Comparison of ENCODE assay signal across 7 mouse cellular contexts in genomic region chrX:93831561-93832336, GRCm38 (mm10). TPM values are rescaled to one million over a fixed set of nuclear protein-coding genes. Genes with fewer than 3 reads are reported as not detected.
DNase-seq lines count a peak whose midpoint lies in the region; ATAC-seq and TF ChIP-seq lines count a peak whose summit lies in the region.

TSS of gene Pdk3 (minus strand) at chrX:93832201.

- peak within 1 kb of the TSS; percentile 59 for H3K4me3 ChIP-seq in intestine, postnatal 0 days (ENCODE audit: low read depth, low read length)
- peak within 1 kb of the TSS; percentile 56 for H3K4me3 ChIP-seq in midbrain, embryonic 12.5 days
- peak within 1 kb of the TSS; percentile 80 for H3K4me3 ChIP-seq in small intestine, adult 2 months (ENCODE audit: low read depth, low read length)

- peak within 1 kb of the TSS; percentile 74 for H3K27ac ChIP-seq in intestine, postnatal 0 days (ENCODE audit: low read depth, low read length)
- H3K27ac ChIP-seq in midbrain, embryonic 12.5 days (replicated peaks), result peak within 1 kb of the TSS; percentile 72
- 0 out of 2 replicates have a peak within 1 kb of the TSS, but pooled peaks have one; percentile 9 for H3K27ac ChIP-seq in small intestine, adult 2 months (ENCODE audit: insufficient read depth, low read depth, low read length)

- WGBS in intestine, postnatal 0 days, result 28% methylated on average over 63 of the region's 68 CpGs
- 22% methylated on average over 47 of the region's 68 CpGs for WGBS in midbrain, embryonic 12.5 days
- 17% methylated on average over 67 of the region's 68 CpGs for WGBS in small intestine, adult 2 months

- H3K36me3 ChIP-seq in intestine, postnatal 0 days (ENCODE audit: control insufficient read depth, insufficient read depth), result no peaks in the 10 kb centered on the region
- H3K36me3 ChIP-seq in midbrain, embryonic 12.5 days, result no peaks in the 10 kb centered on the region
- no peaks in the 10 kb centered on the region for H3K36me3 ChIP-seq in small intestine, adult 2 months (ENCODE audit: control insufficient read depth, insufficient read depth, low read length)

- H3K4me2 ChIP-seq in intestine, postnatal 0 days (replicated peaks; ENCODE audit: low read depth), result peak within 1 kb of the TSS; percentile 63
- peak within 1 kb of the TSS; percentile 57 for H3K4me2 ChIP-seq in midbrain, embryonic 12.5 days (replicated peaks)

- DNase-seq in adrenal gland, adult 8-10 months, result peak; percentile 52
- DNase-seq in embryo, embryonic 9.5 days (ENCODE audit: extremely low spot score), result peak; percentile 73
- DNase-seq in gastrocnemius, postnatal 4 days (ENCODE audit: low spot score in 2 of 2), result peak; percentile 36 to 66
- DNase-seq in left cerebral cortex, postnatal 4 days, result peak; percentile 79

- TF ChIP-seq POLR2A in small intestine, adult 2 months (IDR thresholded peaks at IDR 0.05; ENCODE audit: low read depth, low read length), result no peak

- TF ChIP-seq CTCF in intestine, postnatal 0 days (IDR thresholded peaks at IDR 0.05; ENCODE audit: low read depth), result no peak
- no peak for TF ChIP-seq CTCF in small intestine, adult 2 months (IDR thresholded peaks at IDR 0.05; ENCODE audit: extremely low read depth, insufficient read length, insufficient replicate concordance, low read depth, low read length)

- no peaks in the 10 kb centered on the region for H3K9me3 ChIP-seq in intestine, postnatal 0 days (ENCODE audit: control insufficient read depth)
- H3K9me3 ChIP-seq in midbrain, embryonic 12.5 days, result no peaks in the 10 kb centered on the region

- intact Hi-C loops in left cerebral cortex, postnatal 4 days (cut with DNase I), result no loop called here

- H3K4me1 ChIP-seq in intestine, postnatal 0 days (replicated peaks; ENCODE audit: control insufficient read depth, insufficient read depth, low read length), result no peaks in the 10 kb centered on the region
- H3K4me1 ChIP-seq in midbrain, embryonic 12.5 days, result peaks cover 4% of the 10 kb centered on the region; the same call in 1 of the 2 replicates
- no peaks in the 10 kb centered on the region for H3K4me1 ChIP-seq in small intestine, adult 2 months (ENCODE audit: control insufficient read depth, insufficient read depth, insufficient read length, low read length)

- no peaks in the 10 kb centered on the region for H3K27me3 ChIP-seq in intestine, postnatal 0 days (replicated peaks; ENCODE audit: control insufficient read depth, insufficient read depth, low read length)
- no peaks in the 10 kb centered on the region for H3K27me3 ChIP-seq in midbrain, embryonic 12.5 days
- H3K27me3 ChIP-seq in small intestine, adult 2 months (ENCODE audit: control insufficient read depth, insufficient read depth, low read length), result no peaks in the 10 kb centered on the region

- peak; percentile 93 for ATAC-seq in intestine, postnatal 0 days
- peak; percentile 98 for ATAC-seq in midbrain, embryonic 12.5 days (ENCODE audit: low FRiP score, low read depth)

- H3K9ac ChIP-seq in intestine, postnatal 0 days (ENCODE audit: low read depth, low read length), result peak within 1 kb of the TSS; percentile 62
- peak within 1 kb of the TSS; percentile 59 for H3K9ac ChIP-seq in midbrain, embryonic 12.5 days (replicated peaks)

RNA-seq across cellular contexts. Expression of gene Pdk3, which starts in this region (rescaled TPM):
- 10 to 100 TPM; 11.7 to 22.6 (median 17.3) TPM for total RNA-seq in adrenal gland, adult 8-10 months (2022)
- total RNA-seq in gastrocnemius, postnatal 4 days (2021), result 10 to 100 TPM; 21.5 to 24.5 TPM
- 44.2 and 45.7 TPM in 2 replicates for polyA plus RNA-seq in intestine, postnatal 0 days (2015; fragmentation: Nextera tagmentation; extraction: Ambion mirVana)
- 10 to 100 TPM; 19.0 to 19.6 TPM for total RNA-seq in left cerebral cortex, postnatal 4 days (2021)
- 42.2 and 48.2 TPM in 2 replicates for polyA plus RNA-seq in midbrain, embryonic 12.5 days (2016; fragmentation: Nextera tagmentation; extraction: Ambion mirVana)
- polyA plus RNA-seq in small intestine, adult 2 months (2012; rRNA removed), result 5.3 and 13.0 TPM in 2 replicates

Comparison
In these comparisons a context has a peak if more than half of its experiments do, and no peak if none do; other contexts are left out.
1. Peak in every context shown above with its lines: DNase-seq, ATAC-seq, H3K4me3 ChIP-seq and H3K27ac ChIP-seq.
2. H3K27ac ChIP-seq: peak in every context shown above with its lines; median percentile 74 in intestine, postnatal 0 days; 72 in midbrain, embryonic 12.5 days; 9 in small intestine, adult 2 months.